Mouse (Mus musculus) heart, adult 2 months (tissue): ENCODE measurements around the gene Cldn4.

Experiments used
- CTCF ChIP-seq: fragments of 200-600 bp; IDR thresholded peaks from 2 replicates; pipeline ENCODE4 v1.8.1; 2022; ENCODE audit warnings: antibody characterized with exemption, mild to moderate bottlenecking, moderate library complexity
- EP300 ChIP-seq: fragments of 200-500 bp; IDR thresholded peaks from 2 replicates; pipeline ENCODE4 v1.6.1; 2011; ENCODE audit warnings: low read depth, low read length, control low read depth; ENCODE audit not compliant: insufficient read depth
- POLR2A ChIP-seq: fragments of 200-500 bp; IDR thresholded peaks from 2 replicates; pipeline ENCODE4 v1.6.1; 2011; ENCODE audit warnings: mild to moderate bottlenecking, low read depth, low read length, control low read depth; ENCODE audit not compliant: insufficient read depth

GRCm38 (mm10) chr5:134932179-134932902 lies 14.4 kb downstream of the Cldn4 start, which contains the start of gene Mettl27:
- TF ChIP-seq CTCF, result no peak
- no peak for TF ChIP-seq POLR2A
- TF ChIP-seq EP300, result no peak
